Mouse (Mus musculus) cerebellum, postnatal 36 days (tissue): Measurements from ENCODE around the gene Gpn2.

Source experiments
- DNase-seq, 2 experiments: peaks; one replicate each; pipeline ENCODE4 v3.0.0; 2021 to 2022; ENCODE audit warnings: mixed read lengths in 2 of 2

The Gpn2 gene

GRCm38 (mm10) chr4:133626221-133626620, 42.1 kb downstream of the Gpn2 start:
- no peak for DNase-seq

DNA sequence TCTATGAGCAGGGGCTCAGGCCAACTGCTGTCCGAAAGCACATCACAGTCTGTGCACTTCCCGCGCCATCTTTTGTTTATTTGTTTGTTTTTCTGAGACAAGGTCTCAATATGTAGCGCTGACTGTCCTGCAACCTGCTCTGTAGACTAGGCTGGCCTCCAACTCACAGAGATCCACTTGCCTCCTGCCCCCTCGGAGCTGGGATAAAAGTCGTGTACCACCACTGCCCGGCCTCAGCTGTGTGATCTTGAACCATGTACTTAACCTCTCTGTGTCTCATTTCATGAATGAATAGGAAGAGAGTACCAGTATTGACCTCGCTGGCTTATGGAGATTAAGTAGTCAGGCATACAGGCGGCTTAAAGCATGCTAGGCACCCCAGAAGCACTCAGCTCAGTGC, 42.5 kb downstream of the Gpn2 start:
- no peak for DNase-seq

GRCm38 (mm10) chr4:133627039-133627438, 42.9 kb downstream of the Gpn2 start:
- peak; percentile 78 to 85 for DNase-seq

- DNase-seq = no peak
These were observed 44.4 kb downstream of the Gpn2 start for GRCm38 (mm10) chr4:133628517-133628916.

GRCm38 (mm10) chr4:133629191-133629590, 45.0 kb downstream of the Gpn2 start:
- no peak for DNase-seq

- DNase-seq = peak; percentile 43 to 47
These were observed 46.3 kb downstream of the Gpn2 start for GRCm38 (mm10) chr4:133630326-133630920.

- peak in 1 of 2 experiments; percentile 26 for DNase-seq
These were observed 47.1 kb downstream of the Gpn2 start for GRCm38 (mm10) chr4:133631071-133631768.

GRCm38 (mm10) chr4:133631769-133632411, 47.7 kb downstream of the Gpn2 start:
- no peak for DNase-seq

GRCm38 (mm10) chr4:133632483-133633327, 48.5 kb downstream of the Gpn2 start:
- DNase-seq = peak; percentile 52 to 55

GRCm38 (mm10) chr4:133633332-133634042, 49.3 kb downstream of the Gpn2 start:
- peak; percentile 86 to 92 for DNase-seq

GRCm38 (mm10) chr4:133634043-133634410, 49.9 kb downstream of the Gpn2 start:
- no peak for DNase-seq
